Mouse (Mus musculus): ENCODE results near the gene H2-M10.3.
"Not testable (repeated sequence)": the region's sequence is repeated elsewhere in the genome, so short reads cannot be mapped to it uniquely, and the experiment has no call there.

The H2-M10.3 gene

GRCm38 (mm10) chr17:36368317-36368716 is at the start of gene H2-M10.3:
H2-M10.3 (minus strand) TSS chr17:36368417.
- not testable (repeated sequence) for DNase-seq (ENCODE audit: low spot score in 2 of 2)

DNA sequence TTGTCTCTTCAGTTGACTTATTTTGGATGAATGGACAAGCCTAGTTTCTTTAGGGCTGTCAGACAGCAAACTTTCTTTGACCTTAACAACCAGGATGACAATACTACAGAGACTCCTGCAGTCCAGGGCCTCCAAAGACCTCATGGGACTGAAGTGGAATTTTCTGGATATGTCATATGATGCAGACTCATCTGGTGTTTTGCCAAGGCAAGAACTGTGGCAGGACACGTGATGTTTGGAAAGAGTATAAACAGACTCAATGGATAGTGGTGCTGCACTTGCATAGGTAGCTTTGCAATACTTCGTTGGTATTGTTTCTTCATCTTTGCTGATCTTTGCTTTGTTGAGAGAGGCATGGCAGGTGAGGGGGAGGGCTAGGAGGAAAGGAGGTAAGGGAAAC is 49.2 kb upstream of the H2-M10.3 start:
- no peak for DNase-seq (ENCODE audit: low spot score in 2 of 2)

- DNase-seq (ENCODE audit: low spot score in 2 of 2) = peak; percentile 26 to 49
Measured at GRCm38 (mm10) chr17:36415407-36415806, 47.2 kb upstream of the H2-M10.3 start.

GRCm38 (mm10) chr17:36414361-36414760 is 46.1 kb upstream of the H2-M10.3 start:
- DNase-seq (ENCODE audit: low spot score in 2 of 2) = peak; percentile 8 to 38

- no peak for DNase-seq (ENCODE audit: low spot score in 2 of 2)
Measured at GRCm38 (mm10) chr17:36389907-36390306, 21.7 kb upstream of the H2-M10.3 start.

DNA sequence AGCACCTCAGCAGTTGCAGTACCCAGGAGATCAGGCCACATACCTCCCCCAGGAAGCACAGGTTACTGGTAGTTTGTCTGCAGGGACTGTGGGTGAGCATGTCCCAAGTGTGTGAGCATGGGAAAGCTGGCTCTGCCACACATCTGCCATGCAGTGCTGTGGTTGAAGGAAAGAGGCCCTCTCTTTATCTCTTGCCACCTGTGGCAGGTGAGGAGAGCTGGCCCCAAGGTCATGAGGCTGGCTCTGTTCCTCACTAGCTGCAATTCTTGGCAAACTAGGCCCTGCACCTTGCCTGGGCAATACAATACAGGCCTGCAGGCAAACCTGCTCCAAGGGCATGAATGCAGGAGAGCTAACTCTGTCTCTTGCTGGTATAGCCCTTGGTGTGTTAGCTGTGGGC is 5.8 kb downstream of the H2-M10.3 start:
- DNase-seq (ENCODE audit: low spot score in 2 of 2) = not testable (repeated sequence)

DNA sequence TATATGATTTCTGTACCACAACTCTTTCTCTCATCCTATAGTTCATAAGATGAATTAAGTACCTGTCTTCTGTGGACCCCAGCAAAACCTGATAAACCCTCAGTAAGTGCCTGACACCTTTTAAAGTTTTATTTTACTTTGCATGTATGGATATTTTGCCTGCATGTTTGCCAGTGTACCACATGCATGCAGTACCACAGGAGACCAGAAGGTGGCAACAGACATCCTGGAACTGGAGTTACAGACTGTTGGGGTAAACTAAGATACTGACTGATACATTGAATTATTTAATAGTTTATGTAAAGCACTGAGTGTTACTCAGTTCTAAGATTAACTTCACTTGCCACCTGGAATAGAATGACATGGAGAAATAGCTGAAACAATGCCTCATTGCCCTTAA is 10.7 kb downstream of the H2-M10.3 start:
- peak; percentile 25 to 34 for DNase-seq (ENCODE audit: low spot score in 2 of 2)

GRCm38 (mm10) chr17:36355763-36356162 is 12.5 kb downstream of the H2-M10.3 start:
- no peak for DNase-seq (ENCODE audit: low spot score in 2 of 2)

GRCm38 (mm10) chr17:36355343-36355742 is 12.9 kb downstream of the H2-M10.3 start:
- peak; percentile 13 to 26 for DNase-seq (ENCODE audit: low spot score in 2 of 2)

- DNase-seq (ENCODE audit: low spot score in 2 of 2) = no peak
Measured at GRCm38 (mm10) chr17:36326055-36326454, 42.2 kb downstream of the H2-M10.3 start, which contains the start of gene H2-M10.1. H2-M10.1 (minus strand) TSS chr17:36326155.

GRCm38 (mm10) chr17:36315689-36316253 is 52.4 kb downstream of the H2-M10.3 start:
- no peak for DNase-seq (ENCODE audit: low spot score in 2 of 2)

- DNase-seq (ENCODE audit: low spot score in 2 of 2) = peak; percentile 55 to 60
Measured at GRCm38 (mm10) chr17:36315041-36315688, 53.1 kb downstream of the H2-M10.3 start.

All from natural killer cell, adult 2 months (primary cell).